In genomic region chr1:93753911-93754572, GRCm38 (mm10) we compare ENCODE assay signal across 8 mouse cellular contexts. TPM values are rescaled to one million over a fixed set of nuclear protein-coding genes. Genes with fewer than 3 reads are reported as not detected.
DNase-seq lines count a peak whose midpoint lies in the region; ATAC-seq and TF ChIP-seq lines count a peak whose summit lies in the region.

No protein-coding gene starts in this region.

- WGBS in embryonic facial prominence, embryonic 10.5 days, result under 1% methylated on average over 59 of the region's 59 CpGs
- under 1% methylated on average over 59 of the region's 59 CpGs for WGBS in hindbrain, embryonic 10.5 days
- under 1% methylated on average over 59 of the region's 59 CpGs for WGBS in limb, embryonic 12.5 days
- WGBS in midbrain, embryonic 12.5 days, result under 1% methylated on average over 59 of the region's 59 CpGs

- peak overlapping the region; percentile 43; the same call in 1 of the 2 replicates for H3K27ac ChIP-seq in ES-E14 (ENCODE audit: insufficient read depth, low read depth, low read length, poor library complexity, severe bottlenecking)
- peak overlapping the region; percentile 93 for H3K27ac ChIP-seq in embryonic facial prominence, embryonic 10.5 days (replicated peaks)
- H3K27ac ChIP-seq in hindbrain, embryonic 10.5 days, result peak overlapping the region; percentile 94
- peak overlapping the region; percentile 87 for H3K27ac ChIP-seq in limb, embryonic 12.5 days
- peak overlapping the region; percentile 90 for H3K27ac ChIP-seq in midbrain, embryonic 12.5 days (replicated peaks)

- H3K9me3 ChIP-seq in ES-E14 (ENCODE audit: control insufficient read depth, insufficient read depth, low read depth, low read length), result no peaks in the 10 kb centered on the region
- no peaks in the 10 kb centered on the region for H3K9me3 ChIP-seq in embryonic facial prominence, embryonic 10.5 days
- no peaks in the 10 kb centered on the region for H3K9me3 ChIP-seq in hindbrain, embryonic 10.5 days
- no peaks in the 10 kb centered on the region for H3K9me3 ChIP-seq in limb, embryonic 12.5 days
- no peaks in the 10 kb centered on the region for H3K9me3 ChIP-seq in midbrain, embryonic 12.5 days

- H3K4me1 ChIP-seq in ES-E14 (ENCODE audit: control insufficient read depth in 2 of 2, insufficient read depth in 2 of 2, low read length in 2 of 2, poor library complexity in 1 of 2), result peaks cover 0 to 12% of the 10 kb centered on the region in 2 experiments; a peak in 3 of 4 replicates
- H3K4me1 ChIP-seq in embryonic facial prominence, embryonic 10.5 days, result peaks cover 20% of the 10 kb centered on the region
- H3K4me1 ChIP-seq in hindbrain, embryonic 10.5 days (replicated peaks), result peaks cover 23% of the 10 kb centered on the region
- H3K4me1 ChIP-seq in limb, embryonic 12.5 days (replicated peaks), result peaks cover 11% of the 10 kb centered on the region
- H3K4me1 ChIP-seq in midbrain, embryonic 12.5 days, result peaks cover 11% of the 10 kb centered on the region

- peak overlapping the region; percentile 85 for H3K9ac ChIP-seq in ES-E14 (ENCODE audit: insufficient read depth, low read depth, low read length, poor library complexity, severe bottlenecking)
- peak overlapping the region; percentile 89 for H3K9ac ChIP-seq in limb, embryonic 12.5 days (replicated peaks)
- peak overlapping the region; percentile 88 for H3K9ac ChIP-seq in midbrain, embryonic 12.5 days (replicated peaks)

- in situ Hi-C loops in ES-E14 (cut with MboI; ENCODE audit: low sequenced_read_pairs in 2 of 2, unreplicated experiment in 2 of 2), result no loop called here

- H3K36me3 ChIP-seq in ES-E14 (ENCODE audit: control insufficient read depth, insufficient read depth, low read length, poor library complexity, severe bottlenecking), result peaks cover 15% of the 10 kb centered on the region
- H3K36me3 ChIP-seq in embryonic facial prominence, embryonic 10.5 days (replicated peaks), result peaks cover 17% of the 10 kb centered on the region
- H3K36me3 ChIP-seq in hindbrain, embryonic 10.5 days, result peaks cover 18% of the 10 kb centered on the region
- H3K36me3 ChIP-seq in limb, embryonic 12.5 days, result peaks cover 19% of the 10 kb centered on the region
- H3K36me3 ChIP-seq in midbrain, embryonic 12.5 days, result peaks cover 15% of the 10 kb centered on the region

- peak overlapping the region; percentile 89 for H3K4me2 ChIP-seq in limb, embryonic 12.5 days
- peak overlapping the region; percentile 87 for H3K4me2 ChIP-seq in midbrain, embryonic 12.5 days (replicated peaks)

- ATAC-seq in limb, embryonic 12.5 days (ENCODE audit: insufficient number of reproducible peaks, insufficient read depth, low FRiP score, low TSS enrichment, low read depth), result peak; percentile 64
- ATAC-seq in midbrain, embryonic 12.5 days (ENCODE audit: low FRiP score, low read depth), result peak; percentile 45

- peak overlapping the region; percentile 81 to 91 for H3K4me3 ChIP-seq in ES-E14 (ENCODE audit: insufficient read depth in 1 of 2, low read depth in 1 of 2, low read length in 2 of 2, poor library complexity in 1 of 2, severe bottlenecking in 1 of 2)
- peak overlapping the region; percentile 98 for H3K4me3 ChIP-seq in embryonic facial prominence, embryonic 10.5 days
- H3K4me3 ChIP-seq in hindbrain, embryonic 10.5 days, result peak overlapping the region; percentile 97
- H3K4me3 ChIP-seq in limb, embryonic 12.5 days (replicated peaks), result peak overlapping the region; percentile 95
- peak overlapping the region; percentile 76 for H3K4me3 ChIP-seq in midbrain, embryonic 12.5 days

- H3K27me3 ChIP-seq in embryonic facial prominence, embryonic 10.5 days (replicated peaks; ENCODE audit: low read depth, poor library complexity, severe bottlenecking), result no peaks in the 10 kb centered on the region
- H3K27me3 ChIP-seq in hindbrain, embryonic 10.5 days (ENCODE audit: insufficient read depth, poor library complexity, severe bottlenecking), result no peaks in the 10 kb centered on the region
- H3K27me3 ChIP-seq in limb, embryonic 12.5 days, result no peaks in the 10 kb centered on the region
- no peaks in the 10 kb centered on the region for H3K27me3 ChIP-seq in midbrain, embryonic 12.5 days

- peak; percentile 58 for DNase-seq in kidney, adult 18-20 months
- no peak for DNase-seq in kidney, adult 11 months
- no peak for DNase-seq in ES-E14 (ENCODE audit: low read depth, low spot score)
- peak; percentile 67 for DNase-seq in embryonic facial prominence, embryonic 10.5 days (ENCODE audit: low spot score)
- peak; percentile 67 for DNase-seq in hindbrain, embryonic 10.5 days (ENCODE audit: low spot score)
- DNase-seq in urinary bladder, postnatal 4 days (ENCODE audit: low spot score in 2 of 2), result peak; percentile 25 to 61

TF ChIP-seq in ES-E14, 5 proteins besides CTCF, POLR2A, EP300 and RAD21:
- TF ChIP-seq ZNF384 (IDR thresholded peaks at IDR 0.05; ENCODE audit: low read depth, low read length) (no peak), ZC3H11A (IDR thresholded peaks at IDR 0.05; ENCODE audit: borderline replicate concordance, low read depth, low read length) (no peak), MAFK (IDR thresholded peaks at IDR 0.05; ENCODE audit: insufficient read depth, low read depth, low read length) (no peak), CHD2 (IDR thresholded peaks at IDR 0.05; ENCODE audit: low read depth, low read length) (no peak), HCFC1 (IDR thresholded peaks at IDR 0.05; ENCODE audit: borderline replicate concordance, insufficient read depth, low read length) (no peak)

RNA-seq across cellular contexts. Expression of gene Thap4, which starts 0.6 kb away (rescaled TPM):
- 46.2 and 53.9 TPM in 2 replicates for total RNA-seq in ES-E14 (2012; rRNA removed)
- polyA plus RNA-seq in embryonic facial prominence, embryonic 10.5 days (2016; fragmentation: Nextera tagmentation; extraction: Ambion mirVana), result 51.6 and 51.7 TPM in 2 replicates
- polyA plus RNA-seq in hindbrain, embryonic 10.5 days (2016; fragmentation: Nextera tagmentation; extraction: Ambion mirVana), result 40.7 and 48.8 TPM in 2 replicates
- polyA plus RNA-seq in limb, embryonic 12.5 days (2016; fragmentation: Nextera tagmentation; extraction: Ambion mirVana), result 52.8 and 53.1 TPM in 2 replicates
- 37.1 and 43.7 TPM in 2 replicates for polyA plus RNA-seq in midbrain, embryonic 12.5 days (2016; fragmentation: Nextera tagmentation; extraction: Ambion mirVana)

RNA-seq across cellular contexts. Expression of gene Atg4b, which starts 2.7 kb away (rescaled TPM):
- total RNA-seq in ES-E14 (2012; rRNA removed), result 30.8 and 32.7 TPM in 2 replicates
- polyA plus RNA-seq in embryonic facial prominence, embryonic 10.5 days (2016; fragmentation: Nextera tagmentation; extraction: Ambion mirVana), result 95.3 and 98.1 TPM in 2 replicates
- polyA plus RNA-seq in hindbrain, embryonic 10.5 days (2016; fragmentation: Nextera tagmentation; extraction: Ambion mirVana), result 83.7 and 103 TPM in 2 replicates
- polyA plus RNA-seq in limb, embryonic 12.5 days (2016; fragmentation: Nextera tagmentation; extraction: Ambion mirVana), result 89.2 and 103 TPM in 2 replicates
- polyA plus RNA-seq in midbrain, embryonic 12.5 days (2016; fragmentation: Nextera tagmentation; extraction: Ambion mirVana), result 104 and 109 TPM in 2 replicates

RNA-seq across cellular contexts. Expression of gene Dtymk, which starts 47.7 kb away (rescaled TPM):
- 304 and 331 TPM in 2 replicates for total RNA-seq in ES-E14 (2012; rRNA removed)
- polyA plus RNA-seq in embryonic facial prominence, embryonic 10.5 days (2016; fragmentation: Nextera tagmentation; extraction: Ambion mirVana), result 280 and 291 TPM in 2 replicates
- 228 and 263 TPM in 2 replicates for polyA plus RNA-seq in hindbrain, embryonic 10.5 days (2016; fragmentation: Nextera tagmentation; extraction: Ambion mirVana)
- polyA plus RNA-seq in limb, embryonic 12.5 days (2016; fragmentation: Nextera tagmentation; extraction: Ambion mirVana), result 278 and 281 TPM in 2 replicates
- 208 and 217 TPM in 2 replicates for polyA plus RNA-seq in midbrain, embryonic 12.5 days (2016; fragmentation: Nextera tagmentation; extraction: Ambion mirVana)

RNA-seq across cellular contexts. Expression of gene Ing5, which starts 49.7 kb away (rescaled TPM):
- total RNA-seq in ES-E14 (2012; rRNA removed), result 23.2 and 26.5 TPM in 2 replicates
- polyA plus RNA-seq in embryonic facial prominence, embryonic 10.5 days (2016; fragmentation: Nextera tagmentation; extraction: Ambion mirVana), result 26.3 and 27.2 TPM in 2 replicates
- 17.4 and 24.4 TPM in 2 replicates for polyA plus RNA-seq in hindbrain, embryonic 10.5 days (2016; fragmentation: Nextera tagmentation; extraction: Ambion mirVana)
- polyA plus RNA-seq in limb, embryonic 12.5 days (2016; fragmentation: Nextera tagmentation; extraction: Ambion mirVana), result 16.8 and 17.9 TPM in 2 replicates
- 17.0 and 19.2 TPM in 2 replicates for polyA plus RNA-seq in midbrain, embryonic 12.5 days (2016; fragmentation: Nextera tagmentation; extraction: Ambion mirVana)

Comparison
In these comparisons a context has a peak if more than half of its experiments do, and no peak if none do; other contexts are left out.
1. DNase-seq: peak in kidney, adult 18-20 months (single experiment), embryonic facial prominence, embryonic 10.5 days (single experiment), hindbrain, embryonic 10.5 days (single experiment) and urinary bladder, postnatal 4 days (2 of 2); none in kidney, adult 11 months (single experiment) and ES-E14 (single experiment).
2. H3K27ac ChIP-seq: peak in every context shown above with its lines; median percentile 94 in hindbrain, embryonic 10.5 days; 93 in embryonic facial prominence, embryonic 10.5 days; 90 in midbrain, embryonic 12.5 days; 87 in limb, embryonic 12.5 days; 43 in ES-E14.
3. Peak in every context shown above with its lines, with median percentiles within 50 percentile points of each other: H3K4me3 ChIP-seq and H3K9ac ChIP-seq.